Mouse (Mus musculus): ENCODE measurements around the gene Amdhd1.
A peak's percentile ranks its signal among the peaks of the same experiment; 100 is the strongest.
"Not testable (repeated sequence)": the region's sequence is repeated elsewhere in the genome, so short reads cannot be mapped to it uniquely, and the experiment has no call there.

The Amdhd1 gene

GRCm38 (mm10) chr10:93539775-93540430 lies at the start of gene Amdhd1:
TSS of gene Amdhd1 (minus strand) at chr10:93540033.
- peak; percentile 36 for DNase-seq (ENCODE audit: low read depth, low spot score)

GRCm38 (mm10) chr10:93589281-93589848 lies 49.5 kb upstream of the Amdhd1 start, which contains the start of gene Snrpf:
TSS of gene Snrpf (minus strand) at chr10:93589706.
- DNase-seq (ENCODE audit: low read depth, low spot score): peak; percentile 89

GRCm38 (mm10) chr10:93588796-93589195 lies 49.0 kb upstream of the Amdhd1 start:
- DNase-seq (ENCODE audit: low read depth, low spot score): no peak

- peak; percentile 72 for DNase-seq (ENCODE audit: low read depth, low spot score)
Observed at GRCm38 (mm10) chr10:93577271-93577886, 37.5 kb upstream of the Amdhd1 start.

GRCm38 (mm10) chr10:93575960-93576359 lies 36.1 kb upstream of the Amdhd1 start:
- no peak for DNase-seq (ENCODE audit: low read depth, low spot score)

- DNase-seq (ENCODE audit: low read depth, low spot score): no peak
Observed at GRCm38 (mm10) chr10:93574966-93575365, 35.1 kb upstream of the Amdhd1 start.

GRCm38 (mm10) chr10:93572209-93572608 lies 32.4 kb upstream of the Amdhd1 start:
- no peak for DNase-seq (ENCODE audit: low read depth, low spot score)

- no peak for DNase-seq (ENCODE audit: low read depth, low spot score)
Observed at GRCm38 (mm10) chr10:93568671-93569070, 28.8 kb upstream of the Amdhd1 start.

GRCm38 (mm10) chr10:93567841-93568566 lies 28.2 kb upstream of the Amdhd1 start:
- DNase-seq (ENCODE audit: low read depth, low spot score): no peak

GRCm38 (mm10) chr10:93567066-93567465 lies 27.2 kb upstream of the Amdhd1 start:
- DNase-seq (ENCODE audit: low read depth, low spot score): no peak

GRCm38 (mm10) chr10:93564518-93565090 lies 24.8 kb upstream of the Amdhd1 start:
- no peak for DNase-seq (ENCODE audit: low read depth, low spot score)

GRCm38 (mm10) chr10:93559786-93560185 lies 20.0 kb upstream of the Amdhd1 start:
- no peak for DNase-seq (ENCODE audit: low read depth, low spot score)

- DNase-seq (ENCODE audit: low read depth, low spot score): not testable (repeated sequence)
Observed at GRCm38 (mm10) chr10:93557971-93558370, 18.1 kb upstream of the Amdhd1 start.

GRCm38 (mm10) chr10:93552596-93552995 lies 12.8 kb upstream of the Amdhd1 start:
- DNase-seq (ENCODE audit: low read depth, low spot score): no peak

GRCm38 (mm10) chr10:93549821-93550220 lies 10.0 kb upstream of the Amdhd1 start:
- no peak for DNase-seq (ENCODE audit: low read depth, low spot score)

- peak; percentile 54 for DNase-seq (ENCODE audit: low read depth, low spot score)
Observed at GRCm38 (mm10) chr10:93548991-93549390, 9.2 kb upstream of the Amdhd1 start.

GRCm38 (mm10) chr10:93547741-93548270 lies 8.0 kb upstream of the Amdhd1 start:
- DNase-seq (ENCODE audit: low read depth, low spot score): no peak

GRCm38 (mm10) chr10:93544172-93544571 lies 4.3 kb upstream of the Amdhd1 start:
- no peak for DNase-seq (ENCODE audit: low read depth, low spot score)

- no peak for DNase-seq (ENCODE audit: low read depth, low spot score)
Observed at GRCm38 (mm10) chr10:93543176-93543575, 3.3 kb upstream of the Amdhd1 start.

GRCm38 (mm10) chr10:93542356-93542755 lies 2.5 kb upstream of the Amdhd1 start:
- DNase-seq (ENCODE audit: low read depth, low spot score): no peak

GRCm38 (mm10) chr10:93541585-93541984 lies 1.8 kb upstream of the Amdhd1 start:
- DNase-seq (ENCODE audit: low read depth, low spot score): no peak

All from WW6 (cell line).